Mouse (Mus musculus): ENCODE results near the gene Mllt3.

The Mllt3 gene

DNA sequence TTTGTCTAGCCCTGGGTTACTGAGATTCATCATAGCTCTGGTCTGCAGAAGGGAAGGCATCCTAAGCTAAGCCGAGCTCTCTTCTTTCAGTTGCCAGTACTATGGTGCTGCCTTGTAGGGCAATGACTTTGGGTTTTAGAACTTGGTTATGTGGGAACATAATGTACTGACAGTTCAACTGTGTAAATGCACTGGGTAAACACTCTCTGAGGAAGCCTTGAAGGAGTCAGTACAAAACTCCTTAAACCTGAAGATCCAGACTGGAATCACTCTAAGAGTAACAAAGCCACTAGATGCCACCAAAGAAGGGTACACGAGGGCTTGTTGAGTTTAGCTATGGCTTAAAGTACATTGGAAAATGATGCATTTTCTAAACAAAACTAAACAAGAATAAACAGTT, 272.1 kb downstream of the Mllt3 start:
- DNase-seq, result no peak

DNA sequence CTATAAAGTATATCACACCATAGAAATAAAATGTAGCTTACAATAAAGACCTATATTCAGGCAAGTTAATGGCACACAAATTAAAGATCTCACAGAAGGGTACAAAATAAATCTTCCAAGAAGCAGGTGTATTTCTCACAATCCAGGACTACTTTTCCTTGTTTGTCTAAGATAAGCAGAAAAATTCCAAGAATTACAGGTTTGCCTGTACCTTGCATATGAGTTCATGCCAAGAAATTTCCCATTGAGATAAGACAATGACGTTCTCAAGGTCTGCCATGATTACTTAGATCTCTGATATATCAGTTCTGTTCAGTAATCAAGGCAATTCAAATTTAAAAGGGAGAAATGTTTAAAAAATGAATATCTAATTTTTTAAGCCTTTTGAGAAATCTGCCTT, 272.9 kb downstream of the Mllt3 start:
- no peak for DNase-seq

DNA sequence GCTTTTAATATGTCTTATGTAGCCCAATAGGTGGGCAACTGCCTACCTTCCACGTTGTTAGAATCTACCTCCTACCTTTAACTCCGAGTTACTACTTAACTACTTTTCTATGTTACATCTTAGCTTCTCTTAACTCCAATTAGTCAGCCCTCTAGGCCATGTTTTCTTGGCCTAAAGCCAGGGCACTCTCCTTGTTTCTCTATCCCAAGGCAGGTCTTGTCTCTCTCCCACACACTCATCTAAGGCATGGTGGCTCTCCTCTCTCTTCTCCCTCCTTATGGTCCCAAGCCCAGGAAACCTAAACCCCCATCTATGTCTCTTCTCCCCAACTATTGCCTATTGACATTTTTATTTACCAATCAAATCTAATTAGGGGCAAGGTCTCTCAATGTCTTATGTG, 273.5 kb downstream of the Mllt3 start:
- DNase-seq, result no peak

DNA sequence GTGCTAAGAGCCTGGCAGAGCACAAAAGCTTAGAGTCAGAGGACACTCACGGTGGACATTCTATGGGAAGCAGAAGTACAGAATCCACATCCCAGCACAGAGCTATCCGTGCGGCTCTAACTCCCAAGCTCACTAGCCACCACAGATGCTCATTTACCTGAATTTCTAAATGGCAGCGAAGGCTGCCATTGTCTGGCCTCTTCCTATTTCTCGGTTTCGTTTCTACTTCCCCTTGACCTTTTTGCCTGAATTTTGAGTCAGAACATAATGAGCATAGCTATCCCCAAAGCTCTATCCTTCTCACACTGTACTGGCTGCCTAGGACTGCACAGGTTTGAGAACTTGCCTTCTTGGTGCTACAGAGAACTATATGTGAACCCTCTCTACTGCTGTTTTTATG, 274.1 kb downstream of the Mllt3 start:
- DNase-seq, result no peak

DNA sequence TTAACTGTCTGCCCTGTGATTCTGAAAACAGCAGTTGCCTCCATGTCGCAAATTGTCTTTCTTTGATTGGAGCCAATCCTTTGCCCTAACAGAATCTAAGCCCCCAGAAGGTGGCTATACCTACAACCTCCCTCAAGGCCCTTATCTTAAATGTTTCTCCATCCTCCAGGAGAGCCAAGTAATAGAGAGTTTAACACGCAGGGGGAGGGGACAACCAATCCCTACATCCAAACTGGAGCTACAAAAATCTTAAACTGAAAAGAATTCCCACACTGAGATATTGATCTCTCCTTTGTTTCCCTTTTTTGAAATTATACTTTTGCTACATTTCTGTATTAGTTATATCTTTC, 281.7 kb downstream of the Mllt3 start:
- no peak for DNase-seq

DNA sequence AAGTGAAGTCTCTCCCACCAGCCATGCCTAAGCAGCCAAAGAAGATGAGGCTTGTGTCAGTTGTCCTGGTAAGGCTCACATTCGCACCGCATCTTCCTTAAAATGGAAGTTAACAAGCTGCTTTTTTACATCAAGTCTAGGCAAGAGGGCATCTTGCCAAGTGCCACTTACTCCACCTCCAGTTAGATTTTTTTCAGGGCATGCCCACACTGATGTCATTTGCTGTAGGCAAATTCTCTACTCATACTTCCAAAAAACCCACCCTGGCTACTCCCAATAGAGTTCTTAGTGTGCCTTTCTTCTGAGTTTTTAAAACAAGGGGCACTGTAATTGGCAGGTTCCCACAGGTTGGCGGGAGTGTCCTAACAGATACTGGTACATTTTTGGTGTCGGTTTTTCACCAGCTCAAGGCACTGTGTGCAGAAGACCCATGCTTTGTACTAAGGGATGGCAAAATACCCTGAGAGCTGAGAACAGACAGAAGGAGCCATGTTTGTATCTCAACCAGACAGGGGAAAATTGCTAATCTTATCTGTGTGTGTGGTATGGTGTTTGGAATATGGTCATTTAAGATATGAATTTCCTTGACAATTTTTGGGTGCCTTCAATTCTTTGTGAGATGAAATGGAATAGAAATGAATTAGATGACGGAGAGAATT, 282.2 kb downstream of the Mllt3 start:
- no peak for DNase-seq

DNA sequence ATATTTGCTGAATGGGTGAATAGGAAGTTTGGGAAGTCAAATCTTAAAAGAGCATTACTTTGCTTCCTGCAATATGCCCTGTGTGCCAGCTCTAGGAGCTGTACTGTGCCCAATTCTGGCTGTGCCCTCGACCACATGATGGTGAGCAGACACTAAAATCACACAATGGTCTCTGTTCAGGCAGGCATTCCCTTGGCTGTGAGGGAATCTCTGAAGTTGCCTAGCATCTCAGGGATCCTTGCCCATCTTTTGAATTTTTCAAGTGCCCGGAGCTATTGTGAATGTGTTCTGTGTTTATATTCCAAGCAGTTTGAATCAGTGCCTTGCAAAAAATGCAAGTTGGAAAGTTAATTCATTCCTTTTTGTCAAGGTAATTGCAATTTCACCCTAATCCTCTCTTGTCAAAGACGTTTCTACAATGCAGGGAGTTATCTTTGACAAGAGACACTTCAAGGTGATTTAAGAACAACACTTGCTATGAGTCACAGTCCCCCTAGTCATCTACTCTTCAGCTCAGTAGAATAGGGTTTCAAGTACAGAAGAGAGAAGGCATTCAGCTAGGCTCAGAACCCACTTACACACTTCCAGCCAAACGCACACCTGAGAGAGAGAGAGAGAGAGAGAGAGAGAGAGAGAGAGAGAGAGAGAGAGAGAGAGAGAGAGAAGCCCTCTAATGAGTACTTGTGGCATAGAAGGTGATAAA, 283.5 kb downstream of the Mllt3 start:
- DNase-seq, result no peak

DNA sequence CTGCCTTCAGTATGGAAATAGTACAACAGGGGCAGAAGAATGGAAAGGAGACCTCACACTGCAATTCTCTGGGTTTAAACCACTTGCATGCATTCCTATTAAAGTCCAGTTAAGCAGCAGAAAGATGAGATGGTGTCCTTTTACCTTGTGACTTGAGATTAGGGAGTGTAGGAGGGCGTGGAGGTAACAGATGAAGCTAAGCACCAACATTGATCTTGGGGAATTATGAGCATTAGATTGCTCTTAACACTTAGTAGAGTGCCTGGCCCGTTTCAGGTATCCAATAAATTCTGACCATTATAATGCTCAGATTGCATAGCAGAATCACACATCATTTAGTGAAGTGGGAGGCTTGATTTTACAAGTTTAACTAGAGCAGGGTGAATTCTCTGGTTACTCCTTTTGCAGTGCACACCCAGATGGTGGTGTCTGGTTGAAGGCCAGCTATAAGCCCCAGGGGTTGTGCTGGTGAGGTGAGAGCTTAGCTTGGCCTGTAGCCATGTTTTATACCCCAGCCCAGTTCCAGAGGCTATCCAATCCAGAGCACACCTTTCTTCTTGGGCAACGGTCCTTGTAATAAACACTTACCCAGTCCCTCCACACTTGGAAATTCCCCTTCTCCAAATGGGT, 288.0 kb downstream of the Mllt3 start:
- DNase-seq, result no peak

DNA sequence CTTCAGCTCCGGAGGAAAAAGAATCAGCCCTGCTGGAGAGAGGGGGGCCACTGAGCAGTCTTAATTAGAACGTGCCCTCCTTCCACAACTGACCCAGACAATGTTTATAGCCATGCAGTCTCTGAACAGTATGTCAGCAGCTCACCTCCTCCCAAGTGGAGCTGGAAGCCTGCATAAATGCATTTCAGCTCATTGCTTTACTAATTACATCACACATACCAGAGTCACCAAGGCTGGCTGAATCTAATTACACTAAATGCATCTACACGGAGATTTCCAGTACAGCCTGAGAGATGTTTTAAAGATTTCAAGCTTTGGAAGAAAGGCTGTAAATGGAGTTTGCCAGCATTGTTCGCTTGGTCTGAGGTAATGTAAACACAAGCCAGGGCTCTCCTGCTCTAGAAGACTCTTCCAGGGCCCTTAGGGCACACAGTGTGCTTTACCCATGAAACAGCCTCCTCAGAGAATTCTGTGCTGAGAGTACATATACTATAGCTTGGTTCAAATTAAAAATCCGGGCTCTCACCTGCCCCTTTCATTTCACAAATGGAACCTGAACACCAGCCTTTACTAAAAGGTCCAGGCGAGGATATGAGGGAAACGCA, 293.5 kb downstream of the Mllt3 start:
- DNase-seq, result peak in 1 of 2 experiments; percentile 16

DNA sequence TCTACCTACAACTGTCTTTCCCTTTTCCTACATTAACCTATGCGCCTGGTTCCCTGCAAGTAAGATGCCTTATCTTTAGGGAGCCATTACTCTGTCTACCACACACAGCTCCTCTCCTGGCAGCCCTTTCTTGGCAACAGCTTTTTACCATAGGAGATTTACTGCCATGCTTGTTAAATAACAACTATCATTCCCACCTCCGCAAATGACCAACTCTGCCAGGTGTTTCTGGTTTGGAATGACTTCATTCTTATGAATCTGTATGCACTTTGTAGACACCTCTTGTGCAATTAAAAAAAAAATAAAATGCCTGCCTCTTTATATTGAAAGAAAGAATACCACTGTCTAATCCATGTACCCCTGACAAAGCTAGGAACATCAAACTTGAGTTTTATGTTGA, 294.1 kb downstream of the Mllt3 start:
- DNase-seq, result no peak

DNA sequence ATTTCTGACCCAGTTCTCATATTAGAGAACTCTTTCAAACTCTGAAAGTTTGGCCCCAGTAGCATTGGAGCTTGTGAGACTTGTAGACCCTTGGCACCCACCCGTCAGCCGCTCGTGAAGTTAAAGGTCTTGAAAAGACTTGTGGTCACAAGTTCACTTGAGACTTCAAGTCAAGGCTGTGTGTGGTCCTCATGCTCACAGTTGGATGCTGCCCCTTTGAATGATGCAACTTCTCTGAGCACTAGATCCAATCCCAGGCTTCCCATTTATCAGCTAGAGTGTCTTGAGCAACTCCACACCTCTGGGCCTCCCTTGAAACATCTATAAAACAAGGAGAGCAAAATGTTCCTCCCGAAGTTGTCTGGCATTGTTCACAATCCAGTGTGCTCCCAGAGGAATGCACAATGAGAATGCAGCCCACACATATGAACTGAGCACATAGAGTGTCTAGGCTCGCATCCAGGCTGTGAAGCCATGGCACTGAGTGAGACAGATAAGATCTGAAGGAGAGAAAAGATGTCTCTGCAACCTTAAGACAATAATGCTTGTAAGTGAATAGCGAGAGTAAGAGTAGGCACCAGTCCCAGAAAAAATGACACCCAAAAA, 295.9 kb downstream of the Mllt3 start:
- DNase-seq, result peak in 1 of 2 experiments; percentile 24

DNA sequence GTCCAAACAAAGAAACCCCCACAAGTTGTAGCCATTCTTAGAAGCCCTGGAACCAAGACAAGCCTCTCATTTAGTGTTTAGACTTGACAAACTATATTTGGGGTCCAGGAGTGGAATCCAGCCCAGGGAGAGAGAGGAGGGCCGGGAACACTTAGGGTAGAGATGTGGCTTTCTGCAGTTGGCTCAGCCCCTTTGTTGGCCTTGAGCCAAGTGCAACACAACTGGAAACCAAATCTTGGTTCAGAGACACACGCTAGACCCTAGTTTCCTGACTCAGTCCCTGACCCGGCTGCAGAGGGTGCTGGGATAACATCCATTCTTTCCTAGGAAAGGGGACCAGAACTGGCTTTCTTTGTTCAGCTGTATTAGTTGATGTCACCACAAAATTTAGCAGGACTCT, 296.4 kb downstream of the Mllt3 start:
- peak; percentile 35 to 57 for DNase-seq

DNA sequence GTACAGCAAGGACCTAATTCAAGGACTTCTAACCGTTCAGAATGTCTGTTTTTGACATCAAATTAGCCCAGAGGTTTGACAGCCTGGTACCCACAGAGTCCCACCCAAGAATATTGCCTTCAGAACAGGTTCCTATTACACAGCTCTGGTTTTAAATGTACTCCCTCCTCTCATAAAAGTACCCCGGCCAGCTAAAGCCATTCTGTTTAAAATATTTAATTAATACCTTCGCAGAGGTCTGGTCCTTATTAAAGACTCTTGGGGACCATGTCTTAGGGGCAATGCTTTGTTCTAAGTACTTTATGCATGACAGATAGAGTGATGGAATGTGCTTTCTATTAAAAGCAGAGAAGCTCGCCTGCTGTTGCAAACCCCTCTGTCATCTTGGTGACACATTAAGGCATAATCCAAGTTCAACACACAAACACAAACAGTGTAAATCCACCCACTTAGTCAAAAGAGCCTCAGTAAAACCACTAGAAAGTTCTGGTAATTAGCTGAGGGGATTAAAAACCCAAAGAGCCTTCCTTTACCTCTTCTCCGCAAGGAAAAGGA, 302.0 kb downstream of the Mllt3 start:
- no peak for DNase-seq

DNA sequence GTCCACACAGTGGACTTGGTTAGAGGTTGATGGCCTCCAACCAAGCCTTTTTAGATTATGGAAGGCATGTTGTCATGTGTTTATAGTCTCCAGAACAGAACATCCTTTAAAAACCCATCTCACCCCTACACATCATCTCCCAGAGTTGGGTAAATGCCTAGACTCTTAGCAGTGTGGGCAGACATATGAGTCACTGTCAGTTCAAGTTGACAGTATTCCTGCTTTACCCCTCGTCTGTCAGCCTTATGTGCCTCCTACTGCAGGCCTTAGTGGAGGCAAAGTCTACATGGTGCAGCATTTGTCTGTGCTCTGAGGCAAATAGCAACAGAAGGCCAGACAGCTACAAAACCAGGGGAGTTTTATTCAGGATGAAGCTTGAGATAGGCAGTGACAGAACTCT, 304.6 kb downstream of the Mllt3 start:
- DNase-seq, result no peak

DNA sequence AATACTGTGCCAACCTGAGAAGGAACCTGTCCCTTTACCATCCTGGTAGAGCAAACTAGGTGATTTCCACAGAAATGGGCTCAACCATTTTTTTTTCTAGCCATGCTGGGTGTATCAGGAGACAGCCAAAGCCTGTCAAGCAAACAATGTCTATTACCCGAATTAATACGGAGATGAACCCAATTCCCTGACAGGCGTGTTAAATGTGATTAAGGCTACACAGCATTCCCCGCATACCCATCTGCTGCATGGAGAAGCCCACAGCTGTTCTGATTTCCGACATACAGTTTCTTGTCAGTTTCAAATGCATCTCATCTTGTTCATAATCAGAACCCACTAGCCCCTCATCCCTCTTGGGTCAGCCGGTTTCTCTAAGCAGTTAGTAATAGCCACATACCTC, 309.7 kb downstream of the Mllt3 start:
- no peak for DNase-seq

All from kidney, postnatal 4 days (tissue).